Mouse (Mus musculus): ENCODE data around the gene Sdc4. TPM values are rescaled to one million over a fixed set of nuclear protein-coding genes. Genes with fewer than 3 reads are reported as not detected.

The Sdc4 gene
- polyA plus RNA-seq, 1 experiment: 150 TPM

DNA sequence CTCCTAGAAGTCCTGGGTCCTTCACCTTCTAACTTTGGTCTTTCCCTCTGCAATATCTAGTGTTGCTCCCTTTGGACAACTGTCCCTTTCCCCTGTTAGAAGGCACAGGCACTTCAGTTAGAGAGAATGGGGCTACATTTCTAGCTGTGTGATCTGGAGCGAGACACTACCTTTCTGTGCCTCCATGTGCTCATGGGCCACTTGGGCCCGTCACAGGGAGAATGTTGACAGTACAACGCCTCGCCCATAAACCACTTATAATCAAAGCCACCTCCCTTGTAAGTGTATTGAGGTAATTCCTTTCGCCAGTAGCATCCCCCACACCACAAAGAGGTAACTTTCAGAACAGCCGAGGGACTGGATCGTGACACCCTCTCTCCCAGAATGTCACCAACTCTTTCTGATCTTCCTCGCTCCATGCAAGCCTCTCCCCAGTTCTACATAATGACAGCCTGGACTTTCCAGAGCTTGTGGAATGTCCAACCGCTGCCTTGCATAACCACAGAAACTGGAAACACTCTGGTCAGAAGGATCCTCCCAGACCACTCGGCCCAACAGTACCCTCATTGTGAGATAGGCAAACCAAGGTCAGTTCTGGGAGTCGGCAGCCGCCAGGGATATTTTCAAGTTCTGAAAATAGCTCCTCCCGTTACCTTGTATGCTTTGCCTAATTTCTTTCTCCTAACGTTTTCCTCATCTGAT lies 5.8 kb upstream of the Sdc4 start:
- no peak for DNase-seq (ENCODE audit: low spot score)

GRCm38 (mm10) chr2:164448921-164449320 lies 5.2 kb upstream of the Sdc4 start:
- no peak for DNase-seq (ENCODE audit: low spot score)

DNA sequence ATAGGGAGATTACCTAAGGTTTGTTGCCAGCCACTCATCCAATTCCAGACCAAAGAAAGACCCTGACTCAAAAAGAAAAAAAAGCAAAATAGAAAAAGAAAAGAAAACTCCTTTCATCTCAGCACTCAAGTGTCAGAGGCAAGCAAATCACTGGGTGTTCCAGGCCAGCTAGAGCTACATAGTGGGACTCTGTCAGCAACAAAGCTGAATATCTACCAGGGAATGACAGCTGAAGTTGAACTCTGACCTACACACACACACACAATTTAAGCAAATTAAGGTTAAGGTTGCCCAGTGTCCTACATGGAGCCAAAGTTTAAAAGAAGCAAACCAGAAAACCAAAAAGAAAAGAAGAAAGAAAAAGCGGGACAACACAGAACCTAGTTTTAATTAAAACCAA lies 4.5 kb upstream of the Sdc4 start:
- DNase-seq (ENCODE audit: low spot score): no peak

GRCm38 (mm10) chr2:164446086-164446469 lies 2.4 kb upstream of the Sdc4 start:
- DNase-seq (ENCODE audit: low spot score): no peak

DNA sequence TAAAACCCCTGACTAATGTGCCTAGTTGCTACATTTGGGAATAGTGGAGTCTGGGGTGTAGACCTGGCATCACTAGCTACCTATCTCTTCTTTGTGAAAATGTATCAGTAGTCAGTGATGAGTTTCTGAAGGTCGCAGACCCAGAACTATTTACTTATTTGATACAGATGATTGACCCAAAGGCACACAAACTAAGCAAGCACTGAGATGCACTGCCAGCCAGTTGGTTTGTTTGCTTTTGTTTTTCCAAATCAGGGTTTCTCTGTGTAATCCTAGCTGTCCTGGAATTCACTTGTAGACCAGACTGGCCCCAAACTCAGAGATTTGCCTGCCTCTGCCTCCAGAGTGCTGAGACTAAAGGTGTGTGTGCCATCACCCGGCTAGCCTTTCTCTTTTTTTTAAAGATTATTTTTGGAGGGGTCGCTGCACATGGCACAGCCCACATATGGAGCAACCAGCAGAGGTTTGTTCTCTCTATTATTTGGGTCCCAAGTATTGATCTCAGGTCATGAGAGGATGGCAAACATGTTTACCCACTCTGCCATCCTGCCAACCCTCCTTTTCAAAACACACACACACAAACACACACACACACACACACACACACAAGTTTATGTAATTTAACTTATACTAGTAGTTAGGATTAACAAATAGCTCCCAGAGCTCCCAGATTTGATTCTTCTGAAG lies 1.9 kb upstream of the Sdc4 start:
- no peak for DNase-seq (ENCODE audit: low spot score)

GRCm38 (mm10) chr2:164444701-164445100 lies 1.0 kb upstream of the Sdc4 start:
- DNase-seq (ENCODE audit: low spot score): no peak

- DNase-seq (ENCODE audit: low spot score): peak; percentile 98
These were observed 643 bp downstream of the Sdc4 start for GRCm38 (mm10) chr2:164443051-164443437.

DNA sequence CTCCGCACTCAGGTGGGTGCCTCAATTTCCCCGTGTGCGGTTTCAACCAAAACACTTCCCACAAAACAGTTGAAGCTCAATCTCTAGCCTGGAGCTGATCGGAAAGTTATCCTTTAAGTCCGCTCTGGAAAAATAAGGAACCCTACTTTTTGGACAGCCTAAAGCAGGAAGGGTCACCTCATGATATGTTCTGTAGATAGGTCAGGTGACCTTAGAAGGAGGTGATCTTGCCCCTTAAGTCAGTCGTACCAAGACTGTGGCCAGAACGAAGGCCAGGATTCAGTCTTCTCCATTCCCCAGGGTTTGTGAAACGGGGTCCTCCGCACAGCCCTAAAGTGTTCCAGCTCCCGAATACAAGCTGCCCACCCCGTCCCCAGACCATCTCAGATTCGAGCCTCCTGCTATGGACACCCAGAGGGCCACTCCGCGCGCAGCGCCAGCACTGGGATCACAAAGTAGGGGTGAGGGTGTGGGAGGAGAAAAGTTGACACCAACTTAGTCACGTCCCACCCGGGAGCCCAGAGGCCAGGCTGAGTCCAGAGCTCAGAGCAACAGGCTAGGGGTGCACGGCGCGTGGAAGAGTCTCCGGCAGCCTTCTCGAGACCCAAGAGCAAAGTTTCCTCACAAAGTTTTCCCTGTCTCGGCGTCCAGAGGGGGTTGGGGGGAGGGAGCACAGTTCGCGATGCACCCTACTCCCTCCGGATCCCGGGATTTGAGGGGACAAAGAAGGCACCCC lies 1.2 kb downstream of the Sdc4 start:
- DNase-seq (ENCODE audit: low spot score): peak; percentile 68

DNA sequence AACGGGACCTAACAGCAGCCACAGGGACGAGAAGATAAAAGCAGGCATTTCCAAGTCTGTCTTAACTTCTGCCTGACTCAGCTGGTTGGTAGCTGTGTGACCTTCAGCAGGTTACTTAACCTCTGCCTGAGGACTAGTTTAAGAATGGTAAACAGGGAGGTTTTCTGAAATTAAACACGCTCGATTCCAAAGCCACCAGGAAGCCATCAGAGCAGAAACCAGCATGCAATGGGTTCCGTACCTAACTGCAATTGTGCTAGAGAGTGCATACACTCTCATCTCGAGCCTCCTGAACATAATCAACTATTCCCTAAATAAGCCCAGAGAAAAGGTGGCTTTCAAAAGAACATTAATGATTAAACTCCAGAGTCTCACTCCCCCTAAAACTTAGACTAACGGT lies 2.0 kb downstream of the Sdc4 start:
- no peak for DNase-seq (ENCODE audit: low spot score)

DNA sequence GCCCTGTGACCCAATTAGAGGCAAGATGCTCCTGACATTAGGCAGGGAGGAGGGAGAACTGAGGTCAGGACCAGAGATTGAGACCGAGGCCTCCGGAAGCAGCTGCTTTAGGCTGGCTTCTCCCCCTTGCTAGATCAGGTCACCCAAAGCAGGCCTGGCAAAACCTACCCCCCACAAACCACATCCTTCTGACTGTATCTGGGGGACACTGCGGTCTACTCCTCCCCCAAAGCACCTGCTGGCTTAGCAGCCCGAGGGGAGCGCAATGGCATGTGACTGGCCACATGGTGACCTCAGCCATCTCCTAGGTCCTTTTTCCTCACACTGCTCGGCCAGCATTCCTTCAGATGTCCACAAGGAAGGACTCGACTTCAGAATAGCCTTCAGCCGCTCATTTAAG lies 2.5 kb downstream of the Sdc4 start:
- no peak for DNase-seq (ENCODE audit: low spot score)

- DNase-seq (ENCODE audit: low spot score): no peak
These were observed 3.4 kb downstream of the Sdc4 start for GRCm38 (mm10) chr2:164440314-164440713.

DNA sequence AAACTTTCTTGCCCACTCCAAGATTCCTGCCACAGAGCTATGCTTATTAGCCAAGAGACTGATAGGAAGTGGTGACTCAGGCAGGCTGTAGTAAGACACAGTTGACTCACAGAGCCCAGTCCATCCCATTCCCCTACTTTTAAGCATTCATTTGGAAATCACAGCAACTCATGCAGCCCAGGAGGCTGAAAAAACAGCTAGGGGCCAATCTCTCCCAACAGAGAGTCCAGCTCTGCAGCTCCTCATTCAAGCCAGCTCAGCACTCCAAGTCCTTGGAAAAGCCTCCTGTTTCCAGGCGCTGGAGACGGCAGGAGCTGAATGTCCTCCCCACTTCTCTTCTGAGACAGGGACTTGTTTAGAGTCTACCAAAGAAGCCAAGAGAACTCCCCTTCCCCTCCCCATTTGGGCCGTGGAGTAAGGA lies 4.7 kb downstream of the Sdc4 start:
- no peak for DNase-seq (ENCODE audit: low spot score)

- DNase-seq (ENCODE audit: low spot score): no peak
These were observed 5.4 kb downstream of the Sdc4 start for GRCm38 (mm10) chr2:164438257-164438656.

DNA sequence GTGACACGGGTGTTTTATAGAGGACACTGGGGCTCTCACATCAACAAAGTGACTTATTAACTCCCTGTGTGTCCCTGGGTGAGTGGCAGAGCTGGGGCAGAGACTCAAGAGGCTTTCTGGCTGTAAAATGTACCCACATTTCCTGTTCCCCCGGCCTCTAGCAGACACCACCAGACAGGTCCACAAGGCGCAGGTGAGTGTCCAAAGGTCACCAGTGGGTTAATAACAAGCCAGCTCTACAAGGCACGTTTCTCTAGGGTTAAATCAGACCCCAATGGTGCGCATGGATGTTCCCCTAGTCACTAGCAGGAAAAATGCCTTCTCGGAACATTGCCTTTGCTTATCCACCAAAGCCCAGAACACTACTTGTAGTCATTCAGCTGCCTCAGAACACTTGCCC lies 6.0 kb downstream of the Sdc4 start:
- DNase-seq (ENCODE audit: low spot score): no peak

GRCm38 (mm10) chr2:164436961-164437360 lies 6.7 kb downstream of the Sdc4 start:
- DNase-seq (ENCODE audit: low spot score): no peak

- no peak for DNase-seq (ENCODE audit: low spot score)
These were observed 7.3 kb downstream of the Sdc4 start for GRCm38 (mm10) chr2:164436215-164436913.

DNA sequence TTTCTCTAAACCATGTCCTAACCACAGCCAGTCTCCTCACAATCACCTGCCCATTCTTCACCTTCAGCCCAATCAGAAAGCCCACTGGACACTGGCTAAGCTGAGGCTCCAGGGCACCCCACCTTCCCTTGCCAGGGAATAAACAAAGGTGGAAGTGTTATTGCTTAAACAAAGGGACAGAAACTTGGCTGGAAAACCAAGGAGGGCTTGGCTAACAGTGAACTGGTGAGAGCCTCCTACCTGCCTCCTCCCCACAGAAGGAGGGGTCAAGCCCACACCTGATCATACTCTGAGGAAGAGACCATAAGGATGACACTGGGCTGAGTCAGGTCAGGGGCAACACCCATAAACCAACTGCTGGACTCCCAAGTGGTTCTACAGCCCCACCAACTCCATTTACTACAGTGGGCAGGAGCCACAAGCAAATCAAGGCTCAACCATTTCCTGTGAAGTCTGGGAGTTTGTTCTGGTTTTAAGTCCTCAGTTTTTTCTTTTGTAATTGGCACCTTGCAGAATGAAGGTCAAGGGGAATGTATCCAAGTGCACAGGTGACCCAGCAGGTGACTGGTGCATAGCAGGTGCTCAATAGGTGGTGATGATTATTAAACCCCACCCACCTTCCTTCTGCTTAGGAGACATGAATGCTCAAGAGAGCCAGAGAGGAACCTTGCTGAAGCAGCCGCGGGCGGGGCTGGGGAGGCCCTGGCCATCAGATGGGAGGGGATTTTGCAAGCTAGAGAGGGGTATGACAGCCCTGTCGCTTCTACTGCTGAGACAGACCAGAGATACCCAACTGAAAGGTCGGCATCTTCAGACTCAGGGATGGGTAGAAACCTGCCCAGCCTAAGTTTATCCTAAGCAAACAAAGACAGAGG lies 8.2 kb downstream of the Sdc4 start:
- no peak for DNase-seq (ENCODE audit: low spot score)

DNA sequence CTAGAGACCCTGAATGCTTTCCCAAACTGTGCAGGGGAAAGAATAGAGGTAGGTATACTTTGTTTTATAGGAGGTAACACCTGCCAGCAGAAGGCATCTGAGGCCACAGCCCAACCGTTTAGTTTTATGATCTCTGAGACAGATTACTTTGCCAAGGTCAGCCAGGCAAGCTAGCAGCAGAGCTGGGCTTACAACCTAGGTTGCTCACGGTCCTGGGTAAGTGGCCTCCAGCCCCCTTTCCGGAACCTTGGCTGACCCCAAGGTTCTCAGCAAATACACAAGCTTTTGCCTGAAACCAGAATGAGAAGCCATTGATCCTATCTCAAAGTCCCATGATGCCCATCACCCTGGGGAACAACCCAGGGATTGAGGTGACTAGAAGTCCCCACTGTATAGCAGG lies 9.0 kb downstream of the Sdc4 start:
- DNase-seq (ENCODE audit: low spot score): no peak

DNA sequence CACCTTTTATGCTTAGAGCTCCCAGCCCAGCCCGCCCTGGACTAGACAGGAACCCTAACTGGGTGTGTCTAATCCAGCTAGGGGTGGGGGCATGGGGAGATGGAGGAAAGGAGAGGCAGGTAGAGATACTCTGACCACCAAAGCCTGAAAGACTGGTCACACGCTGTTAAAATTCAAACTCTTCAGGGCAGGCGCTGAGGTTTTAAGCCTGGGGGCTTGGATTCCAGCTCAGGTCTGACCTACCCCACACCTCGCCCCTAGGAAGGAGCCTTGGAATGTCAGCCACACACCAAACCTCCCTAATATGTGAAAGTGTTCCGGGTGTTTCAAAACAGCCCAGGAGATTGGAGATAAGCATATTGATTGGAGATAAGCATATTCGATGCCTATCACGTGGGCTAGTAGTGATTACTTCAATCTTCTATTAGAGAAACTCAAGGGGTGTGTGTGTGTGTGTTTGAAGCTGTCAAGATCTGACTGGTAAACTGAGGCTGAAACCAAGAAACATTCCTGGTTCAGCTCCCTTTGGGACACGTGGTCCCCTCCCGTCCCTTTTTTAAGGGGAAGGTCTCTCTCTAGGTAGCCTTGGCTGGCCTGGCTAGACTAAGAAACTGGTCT lies 10.3 kb downstream of the Sdc4 start:
- DNase-seq (ENCODE audit: low spot score): no peak

- DNase-seq (ENCODE audit: low spot score): no peak
These were observed 11.0 kb downstream of the Sdc4 start for GRCm38 (mm10) chr2:164432541-164433191.
